Mouse (Mus musculus): ENCODE results near the gene Foxa2. TPM values are rescaled to one million over a fixed set of nuclear protein-coding genes. Genes with fewer than 3 reads are reported as not detected.

Foxa2 gene
- total RNA-seq, 2 experiments from 2014 or later: 2.0 to 3.0 TPM

DNA sequence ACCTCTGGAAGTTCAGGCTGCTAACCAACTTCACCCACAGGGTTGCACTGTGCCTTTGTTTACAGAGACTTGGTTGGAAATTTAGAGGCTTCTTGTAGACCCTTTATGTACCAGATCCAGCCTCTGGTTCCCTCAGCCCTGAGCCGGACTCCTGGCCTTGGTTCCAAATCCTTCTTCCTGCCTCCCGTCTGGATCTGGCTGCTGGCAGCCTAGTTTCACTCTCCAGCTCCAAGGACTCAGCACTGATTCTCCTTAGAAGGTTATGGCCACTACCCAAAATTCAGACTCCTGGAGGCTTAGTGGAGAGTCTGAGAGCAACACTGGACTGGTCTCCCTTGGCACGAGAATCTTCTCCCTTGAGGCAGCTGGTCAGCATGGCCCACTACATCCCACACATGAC lies 43.3 kb downstream of the Foxa2 start:
- DNase-seq: no peak

- DNase-seq: no peak
Observed at GRCm38 (mm10) chr2:147998206-147998966, 48.4 kb downstream of the Foxa2 start.

DNA sequence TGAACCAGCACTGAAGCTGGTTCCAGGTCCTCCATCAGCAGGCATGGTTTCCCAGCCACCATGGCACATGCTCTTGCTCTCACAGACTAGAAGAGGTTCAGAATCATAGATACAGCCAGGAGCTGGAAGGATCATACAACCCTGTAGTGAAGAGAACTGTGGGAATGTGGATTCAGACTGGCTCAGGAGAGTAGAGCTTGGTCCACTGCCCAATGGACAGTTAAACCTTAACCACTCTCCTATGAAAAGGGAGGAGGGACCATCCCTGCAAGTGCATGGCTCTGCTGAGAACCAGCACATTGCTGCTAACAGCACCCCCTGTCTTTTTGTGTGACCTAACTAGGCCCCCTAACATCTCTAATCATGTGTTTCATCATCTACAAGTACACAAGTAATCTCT lies 50.0 kb downstream of the Foxa2 start:
- no peak for DNase-seq

DNA sequence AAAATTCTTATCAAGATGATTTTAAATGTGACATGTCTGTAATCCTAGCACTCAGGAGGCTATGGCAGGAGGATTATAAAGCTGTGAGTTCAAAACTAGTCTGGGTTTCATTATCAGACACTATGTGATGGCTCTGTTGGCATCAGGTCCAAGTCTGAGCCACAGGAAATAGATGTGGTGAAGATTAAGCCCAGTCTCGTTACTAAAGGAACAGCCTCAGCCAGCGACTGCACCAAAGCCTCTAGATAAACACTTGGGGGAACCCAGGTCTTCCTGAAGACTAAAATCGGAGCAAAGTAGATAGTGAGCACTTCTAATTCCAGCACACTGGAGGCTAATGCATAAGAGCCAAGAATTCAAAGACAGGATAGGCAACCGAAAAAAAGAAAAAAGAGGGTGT lies 52.9 kb downstream of the Foxa2 start:
- DNase-seq: no peak

DNA sequence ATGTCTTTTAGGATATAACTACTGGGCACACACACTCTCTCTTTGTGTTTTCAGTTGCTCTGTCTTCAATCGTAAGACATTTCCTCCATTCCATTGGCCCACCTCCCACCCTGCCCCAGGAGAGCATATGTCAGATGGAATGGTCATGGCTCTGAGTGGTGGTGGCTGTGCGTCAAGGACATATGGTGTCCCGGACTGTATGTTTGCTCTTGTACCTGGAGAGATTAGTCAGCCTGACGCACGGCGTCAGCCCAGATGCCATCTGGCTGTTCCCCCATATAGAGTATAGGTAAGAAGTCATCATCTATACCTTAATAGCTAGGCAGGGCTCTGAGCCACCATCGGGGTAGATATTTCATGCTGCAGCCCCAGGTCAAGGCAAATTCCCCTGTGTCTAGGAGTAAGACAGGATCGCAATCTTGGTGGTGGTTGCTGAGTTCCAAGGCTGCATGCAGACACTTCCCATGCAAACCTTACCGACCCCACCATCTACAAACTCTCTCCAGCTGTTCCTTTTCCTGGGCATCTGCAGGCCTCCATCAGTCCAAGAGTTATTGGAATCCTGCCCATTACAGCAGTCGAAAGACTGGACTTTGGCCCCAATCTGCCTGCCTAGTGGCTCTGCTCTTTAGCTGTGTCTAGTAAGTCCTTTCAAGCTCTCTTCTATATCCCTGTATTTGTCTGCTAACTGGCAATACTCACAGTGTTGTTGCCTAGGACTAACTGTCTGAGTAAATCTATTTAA lies 53.7 kb downstream of the Foxa2 start:
- no peak for DNase-seq

Small RNA genes within 50 kb of the gene (microRNA-seq; reads per million reads assigned to microRNA genes)
- gene Gm27420: not detected
